Mouse (Mus musculus) activated CD4-positive, CD25-positive, alpha-beta regulatory T cell, adult 4 months (primary cell): ENCODE measurements at regions not wholly inside any gene's neighbourhood (a gene's known extent, or its start where the extent isn't known, plus 50 kb on each side); places are given as distances from the start of the nearest gene placed in this dataset.

ENCODE experiments used
- ATAC-seq: one replicate; pipeline ENCODE4 v1.8.0; 2017

DNA sequence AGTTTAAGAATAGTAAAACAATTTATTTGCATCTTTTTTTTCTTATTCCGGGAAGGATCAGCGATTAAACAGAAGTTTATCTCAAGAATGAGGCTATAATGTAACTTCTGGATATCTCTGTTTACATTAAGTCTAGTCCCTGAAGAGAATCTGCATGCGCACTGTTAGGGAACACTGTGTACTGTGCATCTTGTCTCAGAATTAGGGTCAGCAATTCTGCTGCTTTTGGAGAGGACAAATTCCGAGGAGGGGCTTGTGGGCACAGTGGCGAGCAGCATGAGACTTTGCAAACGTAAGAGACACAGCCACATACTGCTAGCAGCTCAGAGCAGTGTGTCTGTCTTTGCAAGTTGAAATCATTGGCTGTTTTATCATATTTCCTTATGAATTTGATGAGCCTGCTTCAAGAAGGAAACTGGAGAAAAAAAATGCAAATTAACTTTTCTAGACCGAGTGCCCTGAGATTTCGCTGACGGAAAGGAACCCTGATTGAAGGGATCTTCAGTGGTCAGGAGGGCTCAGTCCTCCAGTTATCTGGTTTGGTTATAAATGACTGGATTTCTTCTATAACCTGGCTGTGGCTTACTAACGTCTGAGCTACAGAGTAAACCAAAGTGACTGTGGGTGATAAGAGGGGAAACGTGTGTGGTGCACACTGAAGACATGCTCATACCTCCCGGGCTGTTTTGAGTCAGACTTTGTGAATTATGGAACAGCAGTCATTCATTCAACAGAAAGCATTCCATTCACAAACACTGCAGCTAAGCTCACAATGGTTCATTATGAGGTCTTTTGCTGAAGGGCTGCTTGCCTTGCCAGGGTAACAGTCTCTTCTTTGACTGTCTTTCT is 305.1 kb downstream of the Ets1 start:
- ATAC-seq = peak; percentile 38

DNA sequence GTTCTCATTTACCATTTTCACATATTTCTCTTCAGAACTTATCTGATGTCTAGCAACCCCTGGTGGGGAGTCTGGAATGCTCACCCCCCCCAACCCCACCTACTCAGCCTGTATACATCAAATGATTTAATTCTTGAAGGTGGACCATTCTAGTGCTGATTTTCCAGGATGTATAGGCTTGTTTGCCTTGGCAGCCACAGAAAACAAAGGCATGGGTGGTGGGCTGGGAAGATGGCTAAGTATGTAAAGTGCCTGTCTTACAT is 305.7 kb downstream of the Ets1 start:
- peak; percentile 3 for ATAC-seq

DNA sequence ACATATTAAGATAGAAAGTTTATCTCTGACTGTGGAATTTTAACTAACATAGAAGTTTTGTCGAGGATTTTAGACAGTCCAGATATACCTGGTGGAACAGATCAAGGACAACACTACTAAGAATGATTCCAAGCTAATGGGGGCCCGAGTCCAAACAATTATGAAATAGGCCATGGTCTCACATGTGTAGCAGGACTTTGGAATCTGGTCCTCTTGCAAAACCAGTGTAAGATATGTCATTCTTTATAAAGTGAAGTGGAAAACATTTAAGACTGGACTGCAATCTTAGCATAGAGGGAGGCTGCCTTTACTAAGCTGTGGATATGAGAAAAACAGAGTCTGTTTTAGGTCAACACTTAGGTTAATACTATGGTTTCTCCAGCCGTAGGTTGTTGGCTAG is 311.2 kb downstream of the Ets1 start:
- no peak for ATAC-seq

DNA sequence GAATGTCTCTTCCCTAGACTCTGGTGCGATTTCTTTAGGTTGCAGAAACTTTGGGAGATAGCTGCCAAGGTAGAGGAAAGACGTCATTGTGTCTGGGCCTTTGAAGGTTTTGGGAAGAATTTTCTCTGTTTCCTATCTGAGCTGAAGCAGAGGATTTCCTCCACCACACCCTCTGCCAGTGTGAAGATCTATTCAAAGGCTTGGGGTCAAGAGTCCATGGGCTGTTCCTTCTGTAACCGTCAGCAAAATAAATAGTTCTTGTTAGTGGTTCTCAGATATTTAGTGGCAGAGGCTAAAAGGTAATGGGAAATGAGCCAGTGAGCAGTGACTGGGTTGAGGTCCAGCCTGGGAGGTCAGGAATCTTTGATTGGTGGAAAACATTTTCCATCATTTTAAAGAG is 313.0 kb downstream of the Ets1 start:
- ATAC-seq = no peak

DNA sequence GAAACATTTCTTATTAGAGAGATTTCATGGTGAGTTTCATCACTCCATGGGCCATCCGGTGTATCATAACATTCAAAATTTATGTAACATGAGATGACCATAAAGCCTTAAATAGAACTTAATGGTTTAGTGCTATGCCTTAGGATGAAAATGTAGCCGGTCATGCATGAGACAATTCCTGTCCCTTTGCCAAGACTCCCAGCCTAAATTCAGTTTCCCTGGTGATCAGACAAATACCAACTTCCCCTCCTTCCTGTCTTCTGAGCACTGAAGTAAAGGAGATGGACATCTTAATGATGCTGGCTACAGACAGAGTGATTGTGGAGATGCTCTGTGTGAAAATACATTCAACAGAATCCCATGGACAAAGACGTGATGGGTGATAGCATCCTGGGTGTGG is 322.7 kb downstream of the Ets1 start:
- no peak for ATAC-seq

DNA sequence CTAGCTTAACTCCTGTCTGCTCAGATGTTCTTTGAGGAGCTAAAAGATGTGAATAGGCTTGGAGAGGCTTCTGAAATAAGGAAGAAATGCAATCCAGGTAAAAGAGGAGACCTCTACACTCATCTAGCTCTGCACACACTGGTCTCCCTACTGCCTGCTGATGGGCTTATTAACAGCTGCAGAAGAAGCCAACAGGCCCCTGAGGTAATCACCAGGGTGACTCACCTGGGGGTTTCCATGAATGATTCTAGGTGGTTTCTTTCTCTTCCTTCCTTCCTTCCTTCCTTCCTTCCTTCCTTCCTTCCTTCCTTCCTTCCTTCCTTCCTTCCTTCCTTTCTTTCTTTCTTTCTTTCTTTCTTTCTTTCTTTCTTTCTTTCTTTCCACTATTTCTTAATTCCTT is 323.4 kb downstream of the Ets1 start:
- peak; percentile 52 for ATAC-seq

DNA sequence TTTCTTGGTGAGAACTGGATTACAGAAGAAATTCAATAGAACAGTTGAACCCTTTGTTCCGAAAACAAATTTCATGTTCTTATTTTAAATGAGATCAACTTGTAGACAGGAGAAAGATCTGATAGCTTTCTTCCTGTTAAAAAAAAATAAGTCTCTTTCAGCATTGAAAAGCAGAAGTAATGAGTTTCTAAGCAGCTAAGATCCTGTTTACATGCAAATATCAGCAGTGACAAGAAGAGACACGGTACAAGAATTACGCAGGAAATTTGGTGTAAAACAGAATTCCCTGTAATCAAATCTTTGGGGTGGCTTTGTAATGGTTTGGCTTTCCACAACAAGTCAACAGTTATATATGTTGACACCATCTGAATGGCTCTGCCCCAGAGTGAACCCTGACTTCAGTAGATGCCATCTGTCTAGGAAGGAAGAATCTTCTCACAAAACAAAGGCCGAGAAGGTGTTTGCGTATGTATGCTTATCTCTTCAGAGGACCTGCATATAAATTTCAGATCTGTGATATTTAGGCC is 326.7 kb downstream of the Ets1 start:
- ATAC-seq = peak; percentile 29

DNA sequence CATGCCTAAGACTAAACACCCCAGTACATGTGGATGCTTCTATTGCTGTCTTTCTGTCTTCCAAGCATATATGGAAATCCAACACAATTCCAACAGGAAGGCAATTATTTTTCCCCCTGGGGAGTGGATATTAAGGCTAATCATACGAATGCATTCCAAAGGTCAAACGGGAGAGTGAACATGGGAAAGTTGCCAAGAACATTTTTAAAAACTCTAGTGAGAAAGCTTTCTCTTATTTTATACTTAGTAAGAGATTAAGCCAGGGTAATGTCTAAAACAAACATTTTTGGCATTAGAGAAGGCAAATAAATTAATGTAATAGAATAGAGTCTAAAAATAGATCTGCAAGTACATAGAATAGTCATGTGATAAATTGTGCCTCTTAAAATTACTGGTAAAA is 332.4 kb downstream of the Ets1 start:
- ATAC-seq = no peak

DNA sequence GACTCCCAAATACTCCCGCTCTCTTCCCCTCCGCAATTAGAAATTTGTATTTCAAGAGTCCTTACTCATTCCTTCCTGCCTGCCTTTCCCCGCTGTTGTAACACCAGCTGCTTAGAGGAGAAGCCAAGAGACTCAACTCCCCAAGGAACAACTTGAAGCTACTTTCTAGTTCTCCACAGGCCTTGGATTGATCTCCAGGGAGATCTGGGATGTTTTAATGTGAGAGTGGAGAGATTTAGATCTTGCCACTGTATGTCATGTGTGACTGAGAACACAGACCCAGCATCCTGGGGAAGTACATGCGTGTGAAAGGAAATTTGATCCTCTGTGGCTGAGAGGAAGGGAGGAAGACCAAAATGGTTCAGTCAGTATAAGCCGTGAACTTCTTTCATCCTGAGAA is 335.4 kb downstream of the Ets1 start:
- ATAC-seq = no peak

DNA sequence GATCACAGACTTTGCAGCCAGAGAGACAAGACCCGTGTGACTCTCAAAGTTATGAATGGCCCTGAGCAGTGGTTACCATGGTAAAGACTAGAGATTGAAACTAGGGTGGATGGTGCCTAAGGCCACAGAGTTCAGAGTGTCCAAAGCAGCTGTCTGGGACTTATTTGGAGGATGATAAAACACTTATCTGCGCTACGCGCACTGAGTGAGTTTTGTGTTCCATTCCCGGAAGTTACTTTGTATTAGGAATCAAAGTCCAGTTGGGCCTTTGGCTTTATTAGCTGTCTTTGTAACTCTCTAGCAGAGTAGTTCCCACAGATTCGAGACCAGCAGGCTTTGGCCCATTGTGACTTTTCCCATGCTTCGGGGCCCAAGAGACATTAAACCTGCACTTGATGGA is 335.9 kb downstream of the Ets1 start:
- no peak for ATAC-seq

DNA sequence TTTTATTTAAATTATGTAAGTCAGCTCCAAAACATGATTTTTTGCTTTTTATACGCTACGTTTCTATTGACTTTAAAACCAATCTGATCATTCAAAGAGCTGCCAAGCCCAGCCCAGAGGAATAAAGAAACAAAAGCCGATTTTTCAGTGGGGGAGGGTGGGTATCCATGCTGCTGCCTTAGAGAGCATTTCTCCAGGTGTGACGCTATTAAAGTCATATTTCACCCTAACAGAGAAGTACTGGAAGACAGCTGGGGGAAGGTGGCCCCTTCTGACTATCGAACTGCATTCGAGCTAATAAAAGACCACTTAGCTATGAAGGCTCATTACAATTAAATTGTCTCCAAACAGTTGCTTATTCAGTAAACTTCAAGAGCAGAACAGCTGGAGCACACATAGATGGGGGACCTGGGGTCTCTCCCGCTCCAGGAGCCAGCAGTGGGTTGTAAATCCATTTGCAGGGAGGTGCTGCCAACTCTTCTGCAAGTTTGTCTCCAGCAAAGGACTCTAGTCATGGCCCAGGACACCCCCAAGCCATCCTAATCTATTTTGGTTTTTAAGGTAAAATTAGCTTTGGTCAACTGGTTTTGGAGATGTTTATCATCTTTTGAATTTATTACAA is 336.5 kb downstream of the Ets1 start:
- ATAC-seq = no peak

DNA sequence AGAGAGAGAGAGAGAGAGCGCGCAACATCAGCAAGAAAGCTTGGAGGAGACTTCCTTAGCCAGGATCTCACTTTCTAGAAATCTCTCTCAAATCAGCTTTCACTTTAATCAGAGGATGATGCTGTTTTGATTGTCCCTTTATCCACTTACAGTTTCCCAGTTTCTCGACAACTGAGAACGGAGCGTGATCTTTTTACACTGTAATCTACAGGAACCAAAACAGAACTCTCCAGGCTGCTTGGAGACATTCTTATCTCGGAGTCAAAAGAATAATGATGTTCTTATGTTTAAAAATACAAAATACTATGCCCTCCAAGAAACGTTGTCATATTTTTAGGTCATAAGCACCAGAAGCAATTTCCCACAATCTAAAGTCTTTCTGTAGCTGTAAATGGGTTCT is 341.7 kb downstream of the Ets1 start:
- ATAC-seq = no peak

DNA sequence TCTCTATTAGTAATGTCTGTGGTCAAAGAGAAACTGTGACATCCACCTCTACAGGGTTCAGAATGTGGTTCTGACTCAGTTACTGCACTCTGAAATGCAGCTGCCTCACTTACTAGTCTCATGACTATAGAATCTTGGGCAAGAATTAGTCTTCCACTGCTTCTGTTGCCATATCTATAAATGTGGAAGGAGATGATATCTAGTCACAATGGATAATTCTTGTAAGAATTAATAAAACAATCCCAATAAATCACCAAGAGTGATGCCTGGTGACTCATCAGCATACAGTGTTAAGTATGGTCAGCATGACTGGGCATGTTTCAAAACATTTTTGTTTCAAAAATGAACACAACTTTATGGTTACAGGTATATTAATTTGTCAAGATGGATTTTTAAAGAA is 344.8 kb downstream of the Ets1 start:
- no peak for ATAC-seq

DNA sequence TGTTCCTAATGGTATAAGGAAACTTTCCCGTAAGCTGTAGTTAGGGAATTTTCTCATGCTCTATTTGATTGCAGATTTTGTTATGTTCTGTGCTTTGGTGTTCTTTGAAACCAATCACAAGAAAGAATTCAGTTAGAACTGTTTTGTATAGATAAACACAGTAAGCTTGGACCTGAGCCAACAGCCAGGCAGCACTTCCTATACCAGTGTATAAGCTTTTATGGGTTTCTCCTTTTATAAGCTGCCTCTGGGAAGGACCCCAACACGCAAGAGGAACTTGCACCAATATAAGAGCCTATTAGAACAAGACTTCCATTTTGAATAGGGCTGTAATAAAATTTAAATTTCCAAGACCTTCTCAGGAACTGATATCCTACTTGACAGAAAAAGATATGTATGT is 347.2 kb downstream of the Ets1 start:
- ATAC-seq = no peak

DNA sequence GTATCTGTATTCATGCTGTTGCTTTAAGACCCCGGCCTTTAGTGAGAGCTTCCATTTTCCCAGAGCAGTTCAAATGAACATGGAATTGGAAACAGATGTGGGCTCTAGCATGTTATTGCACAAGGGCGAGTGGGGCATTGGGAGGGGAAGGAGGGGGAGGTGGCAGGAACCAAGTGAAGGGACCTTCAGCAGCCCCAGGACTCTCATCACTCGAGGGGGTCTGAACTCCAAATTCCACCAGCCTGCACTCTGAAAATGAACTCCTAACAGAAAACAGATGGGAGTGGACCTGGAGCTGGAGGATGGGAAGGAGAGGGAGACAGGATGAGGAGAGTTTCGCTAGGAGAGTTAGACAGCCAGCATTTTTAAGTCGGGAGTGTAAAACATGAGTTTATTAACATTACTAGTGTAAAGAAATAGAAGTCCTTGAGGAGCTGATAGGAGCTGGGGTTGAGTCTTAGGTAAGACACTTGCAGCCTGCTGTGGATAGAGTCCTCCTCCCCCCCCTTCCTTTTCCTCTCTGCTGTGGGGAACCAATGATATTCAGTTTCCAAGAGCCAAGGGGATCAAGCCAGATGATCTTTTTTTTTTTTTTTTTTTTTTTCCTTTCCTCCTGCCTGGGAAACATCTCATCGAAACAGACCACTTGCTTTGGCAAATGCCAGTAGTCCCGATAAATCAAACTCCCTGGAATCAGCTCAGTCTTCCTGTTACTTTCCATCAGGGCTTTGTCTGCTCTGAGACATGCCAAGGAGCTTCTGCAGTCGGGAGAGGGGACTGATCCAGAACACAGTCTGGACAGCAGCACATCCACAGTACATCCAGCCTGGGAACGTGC is 351.0 kb downstream of the Ets1 start:
- ATAC-seq = no peak

DNA sequence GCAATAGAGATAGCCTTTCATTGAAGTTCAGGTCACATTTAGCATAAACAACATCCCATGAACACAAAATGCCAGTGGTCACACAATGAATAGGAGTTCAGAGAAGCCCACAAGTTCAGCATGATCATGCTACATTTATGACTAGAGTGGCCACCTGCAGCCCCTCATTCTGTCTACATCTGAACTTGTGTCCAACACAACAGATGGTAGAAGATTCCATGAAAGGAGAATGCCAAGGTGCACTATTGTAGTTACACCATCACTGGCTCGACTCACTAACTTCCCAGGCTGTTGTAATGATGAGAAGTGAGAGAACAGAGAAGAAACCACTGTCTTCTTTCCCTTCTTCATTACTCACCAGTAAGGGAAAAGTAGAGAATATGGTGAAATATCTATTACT is 353.0 kb downstream of the Ets1 start:
- no peak for ATAC-seq

DNA sequence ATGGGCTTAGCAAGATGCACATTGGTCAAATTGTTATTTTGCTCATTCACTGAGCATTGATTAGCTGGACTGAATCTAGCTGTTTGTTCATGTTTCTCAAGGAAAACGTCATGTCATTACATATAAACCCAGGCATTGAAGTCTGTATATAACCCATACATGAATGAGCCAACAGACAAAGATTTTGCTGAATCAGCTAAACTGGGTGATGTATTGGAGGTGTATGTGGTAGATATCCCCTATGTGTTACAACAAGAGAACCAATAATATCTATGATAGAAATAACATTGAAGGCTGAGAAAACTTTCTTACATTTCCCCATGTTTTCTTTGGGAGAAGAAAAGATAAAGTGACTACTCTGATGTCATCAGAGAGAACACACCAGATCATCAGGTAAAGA is 362.3 kb downstream of the Ets1 start:
- no peak for ATAC-seq

DNA sequence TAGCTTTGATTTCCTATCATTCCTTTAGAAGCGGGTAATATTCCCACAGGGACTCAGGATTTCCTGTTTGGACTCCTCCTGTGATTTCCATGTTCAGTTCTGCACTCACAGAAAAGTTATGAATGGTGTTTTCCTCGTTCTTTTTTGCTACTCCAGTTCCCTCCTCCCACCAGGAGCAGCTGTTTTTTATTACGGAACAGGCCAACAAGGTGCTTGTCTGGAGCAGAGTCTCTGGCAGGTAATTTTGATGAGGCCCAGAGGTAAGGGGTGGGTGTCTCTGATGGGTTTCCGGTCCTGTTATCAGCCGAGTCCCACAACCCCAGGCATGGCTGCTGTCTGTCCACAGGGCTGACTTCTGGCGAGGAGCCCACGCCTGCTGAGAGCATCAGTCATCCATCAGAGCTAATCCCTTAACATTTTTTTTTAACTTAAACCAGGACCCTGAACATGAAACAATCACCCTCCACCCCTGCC is 364.7 kb downstream of the Ets1 start:
- ATAC-seq = no peak

DNA sequence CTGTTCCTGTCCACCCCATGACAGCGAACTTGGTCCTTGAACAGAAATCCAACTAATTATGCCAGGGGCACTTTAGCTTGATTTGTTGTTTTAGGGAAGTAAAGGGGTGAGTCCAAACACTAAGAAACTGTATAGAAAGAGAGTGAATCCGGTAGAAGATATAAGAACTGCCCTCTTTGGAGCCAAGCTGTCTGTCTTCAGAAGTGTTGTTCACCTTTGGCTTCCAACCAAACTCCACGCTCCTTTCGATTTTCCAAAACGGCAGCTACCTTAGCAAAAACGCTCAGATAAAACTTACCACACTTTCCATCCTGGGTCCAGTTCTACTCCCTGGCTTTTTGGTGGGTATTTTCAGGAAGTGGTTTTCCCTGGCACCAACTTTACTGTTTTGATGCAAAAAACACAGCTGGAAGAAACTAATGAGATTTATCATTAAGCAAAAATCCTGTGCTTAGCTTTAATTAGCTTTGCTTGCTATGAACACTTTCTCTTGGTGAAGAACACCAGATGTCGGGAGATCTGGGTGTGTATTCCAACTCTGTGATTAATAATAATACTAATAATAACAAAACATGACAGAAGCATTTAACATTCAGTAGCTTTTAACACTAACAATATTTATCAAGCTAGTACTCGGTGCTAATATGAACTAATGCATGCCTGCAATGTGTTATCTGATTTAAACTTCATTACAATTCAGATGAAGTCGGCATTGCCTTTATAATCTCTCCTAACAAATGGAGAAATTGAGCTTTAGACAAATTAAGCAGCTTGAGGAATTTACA is 365.3 kb downstream of the Ets1 start:
- ATAC-seq = no peak

DNA sequence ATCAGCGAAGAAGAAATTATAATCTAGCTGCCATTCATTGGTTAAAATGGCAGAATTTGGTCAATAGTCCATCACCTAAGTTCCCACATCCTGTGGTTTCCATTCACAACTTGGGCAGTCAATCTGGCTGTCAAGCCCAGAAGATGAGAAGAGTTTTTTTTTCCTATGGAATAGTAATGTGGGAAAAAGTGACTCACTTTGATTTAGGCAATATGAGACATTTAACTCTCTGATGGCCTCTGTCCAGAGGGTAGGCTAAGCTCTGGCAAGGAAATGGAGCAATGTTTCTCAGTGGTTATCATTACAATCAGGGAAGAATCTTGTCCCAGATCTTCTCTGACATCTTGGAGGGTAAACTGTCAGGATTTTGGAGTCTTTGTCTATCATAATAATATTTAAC is 367.9 kb downstream of the Ets1 start:
- no peak for ATAC-seq

DNA sequence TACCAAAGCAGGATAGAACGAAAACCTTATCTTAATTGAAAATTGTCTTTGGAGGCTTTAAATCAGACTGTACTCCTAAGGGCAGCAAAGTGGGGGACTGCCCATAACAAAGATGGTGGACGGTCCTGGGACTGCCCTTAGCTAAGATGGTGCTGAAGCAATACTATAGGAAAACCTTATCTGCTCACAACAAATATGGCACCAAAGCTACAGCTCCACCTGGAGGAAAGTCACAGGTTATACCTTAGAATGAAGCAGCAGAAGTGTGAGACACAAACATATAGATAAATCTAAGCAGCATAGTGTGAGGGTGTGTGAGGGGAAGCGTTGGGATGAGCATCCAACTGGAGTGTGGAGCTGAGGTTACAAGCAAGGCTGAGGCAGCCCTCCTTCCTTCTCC is 368.5 kb downstream of the Ets1 start:
- ATAC-seq = peak; percentile 46

DNA sequence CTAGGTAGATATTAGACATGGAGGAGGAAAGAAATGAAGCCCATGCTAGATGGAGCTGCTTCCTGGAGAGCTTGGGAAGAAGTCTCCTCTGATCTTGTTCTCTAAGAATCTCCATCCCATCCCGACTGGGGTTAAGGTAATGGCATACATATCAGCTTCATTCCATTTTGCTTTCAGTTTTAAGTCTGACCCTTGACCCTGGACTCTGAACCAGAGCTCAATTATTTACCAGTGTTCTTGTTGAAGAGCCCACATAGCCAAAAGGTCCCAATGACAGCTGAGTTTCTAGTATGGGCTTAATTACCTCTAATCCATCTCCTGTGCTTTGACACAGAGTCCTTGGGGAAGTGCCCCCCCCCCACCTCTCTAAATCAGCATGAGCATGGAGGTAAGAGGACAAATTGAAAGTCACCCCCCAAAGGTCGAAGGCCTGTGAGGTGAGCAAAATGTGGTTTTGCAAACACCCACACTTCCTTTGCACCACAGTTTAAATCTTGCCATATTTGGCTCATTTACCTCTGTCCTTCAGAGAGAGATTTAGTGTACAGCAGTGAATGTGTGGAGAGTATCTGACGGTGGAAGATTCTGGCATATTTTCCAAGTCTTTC is 371.5 kb downstream of the Ets1 start:
- peak; percentile 54 for ATAC-seq
